Mouse (Mus musculus) olfactory bulb, adult 2 months (tissue): ENCODE results near the gene Aplp1.

Source experiments
- CTCF ChIP-seq: fragments of 200-500 bp; IDR thresholded peaks from 2 replicates; pipeline ENCODE4 v1.5.1; 2012; ENCODE audit warnings: low read depth, mild to moderate bottlenecking, low read length, moderate library complexity; ENCODE audit not compliant: insufficient read depth
- POLR2A ChIP-seq: fragments of 200-500 bp; IDR thresholded peaks from 2 replicates; pipeline ENCODE4 v1.6.1; 2012; ENCODE audit warnings: mild to moderate bottlenecking, low read depth, low read length, moderate library complexity; ENCODE audit not compliant: insufficient read depth

GRCm38 (mm10) chr7:30493401-30493931, 48.1 kb upstream of the Aplp1 start, which contains the start of gene Prodh2:
- TF ChIP-seq POLR2A (no peak), CTCF (no peak)
